Mouse (Mus musculus): ENCODE measurements around the gene Myo10.

The Myo10 gene

GRCm38 (mm10) chr15:25692254-25692950 lies 70.1 kb downstream of the Myo10 start:
- ChIA-PET CTCF (no interaction called here), POLR2A (interaction anchor here in 2 of 4 experiments (0.6 to 3.5 kb wide), 4 partner anchors 8 to 1163 kb away, joined by 3 to 9 read pairs (median 3); no protein-coding TSS in a partner anchor)

DNA sequence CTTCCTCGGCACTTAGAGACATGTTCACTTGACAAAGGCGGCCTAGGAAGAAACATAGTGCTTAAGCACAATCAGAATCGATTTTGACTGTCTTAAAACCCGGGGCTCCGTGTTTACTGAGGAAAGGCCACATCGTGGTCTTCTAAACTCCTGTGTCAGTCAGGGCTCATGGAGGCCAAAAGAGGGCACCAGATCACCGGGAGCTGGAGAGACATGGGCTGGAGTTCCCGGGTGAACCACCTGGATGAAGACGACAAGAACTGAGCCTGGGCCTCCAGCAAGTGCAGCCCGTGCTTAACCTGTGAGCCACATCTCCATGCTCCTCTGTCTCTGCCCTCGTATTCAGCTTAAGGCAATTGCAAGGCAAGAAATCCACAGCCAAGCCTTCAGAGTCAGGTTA lies 71.4 kb downstream of the Myo10 start:
- CTCF ChIA-PET = interaction anchor here in 2 of 4 experiments (1.2 to 1.3 kb wide), 2 partner anchors 23 to 24 kb away, joined by 3 to 8 read pairs; no protein-coding TSS in a partner anchor

GRCm38 (mm10) chr15:25694749-25695148 lies 72.4 kb downstream of the Myo10 start:
- POLR2A ChIA-PET = interaction anchor here in 2 of 4 experiments (0.8 to 3.5 kb wide), 8 partner anchors 10 to 91 kb away, joined by 3 to 9 read pairs (median 4); partner anchors contain the start of gene Myo10 (in 1 of the 2)
- CTCF ChIA-PET = interaction anchor here in 2 of 4 experiments (1.2 to 1.3 kb wide), 2 partner anchors 22 to 23 kb away, joined by 3 to 8 read pairs; no protein-coding TSS in a partner anchor

More for the DNA sequence above, 71.4 kb downstream of the Myo10 start:
- POLR2A ChIA-PET = interaction anchor here in 3 of 4 experiments (0.8 to 3.5 kb wide), 7 partner anchors 10 to 117 kb away, joined by 3 to 9 read pairs (median 4); partner anchors contain the start of gene Myo10 (in 1 of the 3)

DNA sequence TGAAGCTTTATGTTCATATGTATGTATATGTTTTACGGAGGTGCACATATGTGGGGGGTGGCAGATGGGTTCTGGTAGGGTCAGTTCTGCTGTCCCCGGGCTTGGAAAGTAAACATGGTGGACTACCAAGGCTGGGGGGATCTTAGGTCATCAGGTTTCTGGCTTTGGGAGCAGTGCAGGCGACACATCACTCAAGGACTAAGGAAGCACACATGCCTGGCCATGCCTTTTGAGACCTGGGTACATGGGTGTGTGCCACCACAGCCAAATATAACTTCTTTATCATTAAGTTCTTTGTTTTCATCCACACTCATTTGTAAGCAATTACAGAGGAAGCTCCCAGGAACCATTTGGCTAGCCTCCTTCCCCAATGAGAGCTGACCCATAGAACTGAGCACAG lies 72.9 kb downstream of the Myo10 start:
- ChIA-PET POLR2A (interaction anchor here in 2 of 4 experiments (0.8 to 3.5 kb wide), 9 partner anchors 9 to 91 kb away, joined by 3 to 9 read pairs (median 4); partner anchors contain the start of gene Myo10 (in 1 of the 2)), CTCF (interaction anchor here in 1 of 4 experiments (1.0 kb wide), 1 partner anchor 86 kb away, joined by 3 read pairs; no protein-coding TSS in a partner anchor)

DNA sequence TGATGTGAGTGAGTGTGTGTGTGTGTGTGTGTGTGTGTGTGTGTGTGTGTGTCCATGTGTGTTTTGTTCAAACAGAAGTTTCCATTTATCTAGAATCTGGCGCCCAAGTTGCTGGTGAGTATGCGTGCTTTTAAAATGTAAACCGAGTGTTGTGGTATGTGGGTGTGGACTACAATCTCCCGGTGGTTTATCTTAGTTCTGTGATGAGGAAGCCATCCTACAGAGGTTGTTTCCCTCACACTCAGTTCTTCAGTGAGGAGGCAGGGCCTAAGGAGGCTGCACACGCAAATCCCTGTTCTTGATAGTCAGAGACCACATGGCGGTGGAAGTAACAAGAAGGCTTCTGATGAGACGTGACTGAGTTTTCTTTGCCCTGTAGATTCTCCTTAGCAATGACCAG lies 73.6 kb downstream of the Myo10 start:
- CTCF ChIA-PET = interaction anchor here in 2 of 4 experiments (0.6 to 1.0 kb wide), 2 partner anchors 22 to 85 kb away, joined by 3 to 4 read pairs; no protein-coding TSS in a partner anchor
- POLR2A ChIA-PET = interaction anchor here in 2 of 4 experiments (0.6 to 3.5 kb wide), 9 partner anchors 11 to 328 kb away, joined by 3 to 9 read pairs (median 4); partner anchors contain the start of gene Myo10 (in 1 of the 2)

DNA sequence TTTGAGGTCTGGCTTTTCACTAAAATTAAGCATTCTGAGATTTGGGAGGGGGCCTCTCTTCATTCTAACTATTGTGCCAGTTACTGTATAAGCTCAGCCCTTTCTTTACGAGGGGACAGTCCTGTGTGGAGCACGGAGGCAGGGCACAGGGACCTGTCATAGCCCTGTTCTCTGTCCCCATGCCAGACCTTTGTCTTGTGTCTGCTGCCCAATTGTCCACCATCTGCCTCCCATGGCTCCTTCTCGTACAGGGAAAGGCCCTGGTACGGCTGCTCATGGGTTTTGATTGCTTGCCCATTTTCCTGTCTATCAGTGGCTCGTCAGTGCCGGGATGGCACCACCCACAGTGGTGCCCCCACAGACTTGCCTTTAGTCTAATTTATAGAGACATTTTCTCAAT lies 74.3 kb downstream of the Myo10 start:
- ChIA-PET CTCF (interaction anchor here in 1 of 4 experiments (0.6 kb wide), 1 partner anchor 21 kb away, joined by 4 read pairs; no protein-coding TSS in a partner anchor), POLR2A (interaction anchor here in 2 of 4 experiments (0.6 to 1.8 kb wide), 4 partner anchors 16 to 329 kb away, joined by 3 to 5 read pairs (median 4); no protein-coding TSS in a partner anchor)

DNA sequence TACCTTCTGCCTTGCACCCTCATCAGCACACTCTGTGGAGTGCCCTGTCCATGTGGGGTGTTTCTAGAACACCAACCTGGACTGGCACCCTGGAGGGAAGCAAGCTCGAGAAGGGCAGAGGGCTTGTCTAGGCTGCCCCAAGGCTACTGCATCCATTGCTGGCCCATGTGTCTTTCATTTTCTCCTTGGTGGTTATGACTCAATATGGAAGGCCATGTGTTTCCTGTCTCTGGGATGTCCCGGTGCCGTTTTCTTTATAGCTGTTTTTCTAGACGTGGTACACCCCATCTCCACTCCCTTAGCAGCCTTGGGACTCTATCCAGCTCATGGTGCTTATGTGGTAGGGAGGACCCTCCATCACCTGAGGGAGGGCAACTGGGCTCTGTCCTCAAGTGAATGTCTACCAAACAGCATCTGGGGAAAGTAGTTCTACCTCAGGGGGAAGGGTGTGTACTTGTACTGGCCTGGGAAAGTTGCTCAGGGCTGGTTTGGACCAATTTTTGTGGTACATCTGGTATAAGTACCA lies 76.8 kb downstream of the Myo10 start:
- ChIA-PET POLR2A (interaction anchor here in 2 of 4 experiments (0.8 to 1.6 kb wide), 5 partner anchors 24 to 89 kb away, joined by 3 to 4 read pairs (median 3); partner anchors contain the start of gene Myo10 (in 1 of the 2)), CTCF (interaction anchor here in 1 of 4 experiments (0.6 kb wide), 1 partner anchor 23 kb away, joined by 7 read pairs; no protein-coding TSS in a partner anchor)

GRCm38 (mm10) chr15:25702602-25703001 lies 80.3 kb downstream of the Myo10 start:
- CTCF ChIA-PET = interaction anchor here in 1 of 4 experiments (0.5 kb wide), 1 partner anchor 121 kb away, joined by 5 read pairs; no protein-coding TSS in a partner anchor
- POLR2A ChIA-PET = no interaction called here

DNA sequence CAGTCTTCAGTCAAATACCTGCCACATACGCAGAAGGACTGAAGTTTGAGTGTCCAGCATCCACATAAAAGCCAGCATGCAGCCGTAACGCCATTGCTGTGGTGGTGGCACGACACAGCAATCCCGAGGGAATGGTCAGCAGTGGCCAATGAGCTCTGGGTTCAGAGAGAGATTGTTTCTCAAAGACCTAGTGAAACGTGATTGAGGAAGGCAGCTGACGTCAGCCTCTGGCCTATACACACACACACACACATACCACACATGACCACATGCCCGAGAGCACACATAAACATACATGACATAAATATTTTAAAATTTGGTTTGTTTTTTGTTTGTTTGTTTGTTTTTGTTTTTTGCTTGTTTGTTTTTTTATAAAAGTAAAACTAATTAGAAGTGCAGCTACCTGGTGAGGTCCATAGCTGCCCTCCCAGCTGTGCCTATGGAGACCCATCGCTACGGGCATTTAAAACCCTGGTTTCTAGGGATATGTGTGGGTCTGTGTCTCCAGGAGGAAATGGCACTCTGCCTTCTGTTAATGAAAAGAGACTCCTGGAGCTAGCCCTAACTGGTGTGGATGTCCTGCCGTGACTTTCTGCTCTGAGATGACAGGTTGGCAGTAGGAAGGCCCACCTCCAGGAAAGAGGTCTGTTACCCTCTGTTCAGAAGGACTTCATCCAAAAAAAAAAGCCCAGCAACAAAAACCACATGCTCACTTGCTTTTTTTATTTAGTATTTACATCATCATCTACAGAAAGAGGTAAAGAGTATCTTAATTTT lies 82.7 kb downstream of the Myo10 start:
- POLR2A ChIA-PET = interaction anchor here in 3 of 4 experiments (0.8 to 1.6 kb wide), 6 partner anchors 10 to 69 kb away, joined by 3 to 4 read pairs (median 3); no protein-coding TSS in a partner anchor
- CTCF ChIA-PET = interaction anchor here in 2 of 4 experiments (0.8 to 1.5 kb wide), 2 partner anchors 11 to 12 kb away, joined by 3 to 4 read pairs; no protein-coding TSS in a partner anchor

- CTCF ChIA-PET = interaction anchor here in 3 of 4 experiments (0.5 to 3.3 kb wide), 4 partner anchors 10 to 292 kb away, joined by 3 to 21 read pairs (median 8); no protein-coding TSS in a partner anchor
- POLR2A ChIA-PET = interaction anchor here in 3 of 4 experiments (0.8 to 1.8 kb wide), 12 partner anchors 8 to 188 kb away, joined by 3 to 7 read pairs (median 3); partner anchors contain the start of gene Myo10 (in 1 of the 3)
Measured at GRCm38 (mm10) chr15:25706874-25707554, 84.7 kb downstream of the Myo10 start.

- CTCF ChIA-PET = interaction anchor here in 3 of 4 experiments (0.6 to 3.3 kb wide), 3 partner anchors 9 to 318 kb away, joined by 5 to 21 read pairs (median 10); no protein-coding TSS in a partner anchor
- POLR2A ChIA-PET = interaction anchor here in 3 of 4 experiments (1.2 to 1.8 kb wide), 4 partner anchors 29 to 86 kb away, joined by 3 to 7 read pairs (median 4); partner anchors contain the start of gene Myo10 (in 1 of the 3)
Measured at GRCm38 (mm10) chr15:25707891-25708290, 85.6 kb downstream of the Myo10 start.

DNA sequence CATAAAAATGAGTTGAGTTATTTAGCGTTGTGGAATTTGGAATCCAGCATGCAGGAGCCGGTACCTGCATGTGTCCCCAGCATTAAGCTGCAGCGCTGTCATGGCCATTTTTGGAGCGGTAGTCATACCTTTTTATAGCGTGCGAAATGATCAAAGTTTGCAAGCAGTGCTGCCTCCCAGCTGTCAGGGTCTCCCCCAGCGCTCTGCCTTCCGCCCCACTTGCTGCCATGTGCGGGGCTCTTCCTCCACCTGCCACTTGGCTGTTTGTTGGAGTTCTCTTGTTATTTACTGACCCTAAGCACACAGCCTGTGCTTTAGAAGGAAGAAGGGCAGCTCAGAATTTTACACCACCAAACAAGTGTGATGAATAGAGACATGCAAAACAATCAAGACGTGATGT lies 88.6 kb downstream of the Myo10 start:
- POLR2A ChIA-PET = no interaction called here
- CTCF ChIA-PET = interaction anchor here in 1 of 4 experiments (0.5 kb wide), 1 partner anchor 35 kb away, joined by 4 read pairs; no protein-coding TSS in a partner anchor

DNA sequence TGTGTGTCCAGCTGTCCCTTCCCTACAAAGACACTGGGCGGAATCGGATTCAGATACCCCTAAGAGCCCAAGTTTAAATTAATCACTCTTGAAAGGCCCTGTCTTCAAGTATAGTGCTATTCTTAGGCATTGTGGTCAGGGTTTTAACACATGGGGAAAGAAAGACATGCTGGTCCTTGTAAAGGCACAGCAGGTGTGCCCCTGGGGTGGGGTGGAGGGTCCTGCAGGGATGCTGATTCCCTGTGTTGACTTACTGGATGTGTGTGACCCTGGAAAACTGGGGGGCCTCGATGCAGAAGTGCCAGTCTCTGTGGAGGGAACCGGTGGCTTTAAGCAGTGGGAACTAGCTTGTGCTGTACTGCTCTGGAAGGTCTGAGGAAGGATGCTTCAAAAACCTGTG lies 90.6 kb downstream of the Myo10 start:
- CTCF ChIA-PET = interaction anchor here in 1 of 4 experiments (1.1 kb wide), 1 partner anchor 188 kb away, joined by 3 read pairs; no protein-coding TSS in a partner anchor
- POLR2A ChIA-PET = interaction anchor here in 1 of 4 experiments (0.8 to 1.6 kb wide), 3 partner anchors 9 to 86 kb away, joined by 3 to 5 read pairs (median 3); no protein-coding TSS in a partner anchor

DNA sequence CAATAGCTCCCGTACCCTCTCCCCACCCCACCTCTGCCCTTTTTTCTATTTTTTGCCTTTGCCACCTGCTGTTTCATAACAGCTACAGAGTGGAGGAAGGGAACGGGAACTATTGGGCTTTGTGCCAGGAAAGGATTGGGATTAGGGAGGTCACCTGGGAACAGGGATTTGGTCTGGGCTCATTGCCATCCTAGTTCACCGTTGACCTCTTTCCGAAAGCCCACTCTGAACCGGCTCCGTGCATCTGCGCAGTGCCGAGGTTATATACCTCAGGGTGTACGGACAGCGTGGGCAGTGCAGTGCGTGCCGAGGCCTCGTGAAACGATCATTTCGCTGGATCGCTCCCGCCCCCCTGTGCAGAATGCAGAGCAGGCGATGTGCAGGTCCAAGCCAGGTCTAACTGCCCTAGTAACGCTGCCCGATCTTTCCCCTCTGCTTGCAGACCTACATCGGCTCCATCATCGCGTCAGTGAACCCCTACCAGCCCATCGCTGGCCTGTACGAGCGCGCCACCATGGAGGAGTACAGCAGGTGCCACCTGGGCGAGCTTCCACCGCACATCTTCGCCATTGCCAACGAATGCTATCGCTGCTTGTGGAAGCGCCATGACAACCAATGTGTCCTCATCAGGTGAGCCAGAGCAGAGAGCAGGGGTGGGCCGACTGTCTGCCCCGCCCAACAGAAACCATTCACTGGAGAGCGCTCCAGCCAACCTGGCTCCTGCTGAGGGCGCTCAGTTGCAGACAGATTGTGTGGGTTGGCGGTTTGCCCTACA lies 91.4 kb downstream of the Myo10 start:
- CTCF ChIA-PET = interaction anchor here in 1 of 4 experiments (1.1 kb wide), 1 partner anchor 189 kb away, joined by 3 read pairs; no protein-coding TSS in a partner anchor

DNA sequence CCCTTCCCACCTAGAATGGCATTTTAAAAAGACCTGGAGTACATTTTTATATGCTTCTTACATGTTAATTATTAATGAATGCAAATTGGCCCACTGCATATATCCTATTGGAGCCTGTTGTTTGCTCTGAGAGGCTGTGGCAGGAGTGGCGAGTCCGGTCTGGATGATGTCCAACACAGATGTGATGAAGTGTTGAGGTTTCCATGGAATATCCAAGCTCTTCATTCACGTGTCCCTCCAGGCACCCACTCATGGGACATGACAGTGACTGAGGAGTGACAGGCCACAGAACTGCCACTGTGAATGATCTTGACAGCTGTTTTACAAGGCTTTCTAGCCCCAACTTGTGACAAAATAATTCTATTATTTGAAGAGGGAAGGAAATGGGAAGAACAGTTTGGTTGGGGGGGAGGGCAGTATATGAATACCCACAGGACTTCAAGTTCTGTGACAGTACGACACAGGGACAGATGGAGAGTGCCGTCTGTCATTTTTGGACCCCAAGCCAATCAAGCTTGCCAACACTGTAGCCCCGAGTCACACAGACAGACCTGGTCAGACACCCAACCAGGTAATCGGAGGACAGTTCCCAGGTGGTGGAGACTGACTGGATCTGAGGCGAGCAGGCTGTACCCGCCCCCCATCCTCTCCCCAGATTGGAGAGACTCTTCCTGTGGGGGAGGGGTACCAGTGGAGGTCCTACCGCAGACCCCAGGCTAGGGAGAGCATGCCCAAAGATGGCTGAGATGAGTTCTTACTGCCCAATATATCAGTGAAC lies 93.1 kb downstream of the Myo10 start:
- POLR2A ChIA-PET = interaction anchor here in 2 of 4 experiments (0.9 to 2.4 kb wide), 3 partner anchors 9 to 93 kb away, joined by 3 to 7 read pairs (median 4); partner anchors contain the start of gene Myo10 (in 1 of the 2)
- CTCF ChIA-PET = interaction anchor here in 2 of 4 experiments (0.9 to 2.5 kb wide), 2 partner anchors 11 to 274 kb away, joined by 3 to 34 read pairs; no protein-coding TSS in a partner anchor

More for the DNA sequence above, 91.4 kb downstream of the Myo10 start:
- POLR2A ChIA-PET = interaction anchor here in 1 of 4 experiments (0.8 to 1.3 kb wide), 2 partner anchors 8 to 87 kb away, joined by 3 read pairs; no protein-coding TSS in a partner anchor

Data from embryonic stem cell, embryonic (primary cell).